Mouse (Mus musculus): Measurements from ENCODE around the gene Rnf157.

Rnf157 gene

GRCm38 (mm10) chr11:116421102-116421501 lies 8.3 kb upstream of the Rnf157 start:
- in situ Hi-C loops (cut with MboI, MseI): loop anchor here (25.0 kb wide), 3 partner anchors 784 to 1816 kb away; partner anchors contain the start of genes Armc7, Cyth1, Nt5c and Slc25a19

DNA sequence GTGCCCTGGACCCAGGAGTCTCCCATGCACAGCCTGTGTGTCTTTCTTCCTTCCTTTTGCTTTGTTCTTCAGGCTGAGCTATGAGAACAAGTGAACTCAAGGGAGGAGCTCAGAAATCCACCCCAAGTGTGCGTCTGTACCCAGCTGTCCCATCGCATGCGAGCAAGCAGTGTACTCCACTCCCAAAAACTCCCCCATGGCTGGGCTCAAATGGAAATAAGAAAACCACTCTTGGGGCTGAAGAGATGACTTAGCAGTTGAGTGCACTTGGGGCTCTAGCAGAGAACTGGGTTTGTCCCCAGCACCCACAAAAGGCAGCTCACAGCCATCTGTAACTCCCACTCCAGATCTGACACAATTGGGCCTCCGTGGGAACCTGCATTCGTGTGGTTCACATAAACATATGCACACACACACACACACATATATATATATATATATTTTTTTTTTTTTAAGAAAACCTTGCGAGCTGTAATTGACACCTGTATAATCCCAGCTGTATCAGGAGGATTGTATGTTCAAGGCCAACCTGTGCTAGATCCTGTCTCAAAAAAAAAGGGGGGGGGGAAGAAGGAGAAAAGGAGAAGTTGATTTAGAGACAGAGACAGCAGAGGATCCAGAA lies 6.1 kb upstream of the Rnf157 start:
- in situ Hi-C loops (cut with MboI, MseI): loop anchor here (25.0 kb wide), 3 partner anchors 782 to 1818 kb away; partner anchors contain the start of genes Armc7, Cyth1, Nt5c and Slc25a19

DNA sequence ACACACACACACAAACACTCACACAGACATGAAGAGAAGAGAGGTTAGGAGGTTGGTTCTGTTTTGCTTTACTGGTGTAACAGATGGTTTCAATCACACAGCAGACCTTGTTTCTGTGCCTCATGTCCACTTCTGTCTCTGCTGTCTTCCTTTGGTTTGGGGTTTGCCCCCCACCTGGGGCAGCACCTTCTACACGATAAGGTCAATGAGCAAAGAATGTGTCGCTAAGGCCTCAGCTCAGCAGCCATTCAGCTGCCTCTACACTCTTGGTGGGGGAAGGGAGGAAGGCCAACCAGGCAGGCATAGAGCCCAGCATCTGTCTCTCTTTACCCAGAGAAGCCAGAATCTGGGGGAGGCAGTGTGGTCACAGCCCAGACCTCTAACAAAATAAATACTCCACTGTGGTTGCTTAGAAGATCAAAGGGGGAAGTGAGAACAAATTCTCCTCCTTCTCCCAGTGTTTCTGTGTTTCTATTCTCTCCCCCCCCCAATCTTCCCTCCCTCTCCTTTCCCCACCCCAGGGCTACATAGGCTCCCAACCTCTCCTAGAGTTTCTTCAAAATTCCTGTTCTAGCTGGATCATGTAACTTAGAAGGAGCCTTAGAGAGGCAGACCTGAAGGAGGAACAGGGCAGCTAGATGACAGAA lies 5.5 kb upstream of the Rnf157 start:
- in situ Hi-C loops (cut with MboI, MseI): loop anchor here (25.0 kb wide), 3 partner anchors 781 to 1819 kb away; partner anchors contain the start of genes Armc7, Cyth1, Nt5c and Slc25a19

DNA sequence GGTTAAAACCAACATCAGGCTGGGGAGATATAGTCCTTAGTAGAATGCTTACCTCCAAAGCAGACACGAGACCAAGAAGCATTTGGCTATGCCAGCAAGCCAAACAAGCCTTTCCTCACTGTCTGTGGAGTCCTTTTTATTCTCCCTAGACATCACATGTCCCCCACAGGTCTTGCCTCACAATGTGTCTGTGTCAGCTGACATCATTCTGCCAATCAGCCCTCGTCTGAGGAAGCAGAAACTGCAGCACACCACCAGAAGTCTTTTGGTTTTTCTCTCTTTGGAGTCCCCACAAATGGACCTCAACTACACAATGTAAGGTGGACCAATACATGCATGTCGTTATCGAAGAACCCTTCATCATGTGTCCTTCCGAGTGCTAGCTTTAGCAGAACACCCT lies 4.2 kb upstream of the Rnf157 start:
- in situ Hi-C loops (cut with MboI, MseI): loop anchor here (25.0 kb wide), 3 partner anchors 780 to 1820 kb away; partner anchors contain the start of genes Armc7, Cyth1, Nt5c and Slc25a19

GRCm38 (mm10) chr11:116416196-116416943 lies 3.5 kb upstream of the Rnf157 start:
- in situ Hi-C loops (cut with MboI, MseI): loop anchor here (25.0 kb wide), 3 partner anchors 779 to 1821 kb away; partner anchors contain the start of genes Armc7, Cyth1, Nt5c and Slc25a19

DNA sequence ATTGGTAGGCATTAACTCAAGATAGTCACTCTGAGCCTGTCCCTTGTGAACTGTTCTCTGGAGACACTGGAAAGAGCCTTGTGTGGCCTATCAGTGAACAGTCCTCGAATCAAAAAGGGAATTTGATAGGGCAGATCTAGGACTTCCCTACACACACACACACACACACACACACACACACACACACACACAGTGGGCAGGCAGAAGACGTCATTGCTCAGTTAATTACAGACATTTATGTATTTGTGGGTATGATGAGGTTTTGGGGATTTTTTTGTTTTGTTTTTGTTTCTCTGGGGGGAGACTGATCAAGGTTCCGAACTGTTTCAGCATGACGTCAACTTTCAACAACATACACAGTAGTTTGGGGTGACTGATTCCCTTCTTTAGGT lies 795 bp upstream of the Rnf157 start:
- in situ Hi-C loops (cut with MboI, MseI): loop anchor here (25.0 kb wide), 3 partner anchors 776 to 1824 kb away; partner anchors contain the start of genes Armc7, Cyth1, Nt5c and Slc25a19

DNA sequence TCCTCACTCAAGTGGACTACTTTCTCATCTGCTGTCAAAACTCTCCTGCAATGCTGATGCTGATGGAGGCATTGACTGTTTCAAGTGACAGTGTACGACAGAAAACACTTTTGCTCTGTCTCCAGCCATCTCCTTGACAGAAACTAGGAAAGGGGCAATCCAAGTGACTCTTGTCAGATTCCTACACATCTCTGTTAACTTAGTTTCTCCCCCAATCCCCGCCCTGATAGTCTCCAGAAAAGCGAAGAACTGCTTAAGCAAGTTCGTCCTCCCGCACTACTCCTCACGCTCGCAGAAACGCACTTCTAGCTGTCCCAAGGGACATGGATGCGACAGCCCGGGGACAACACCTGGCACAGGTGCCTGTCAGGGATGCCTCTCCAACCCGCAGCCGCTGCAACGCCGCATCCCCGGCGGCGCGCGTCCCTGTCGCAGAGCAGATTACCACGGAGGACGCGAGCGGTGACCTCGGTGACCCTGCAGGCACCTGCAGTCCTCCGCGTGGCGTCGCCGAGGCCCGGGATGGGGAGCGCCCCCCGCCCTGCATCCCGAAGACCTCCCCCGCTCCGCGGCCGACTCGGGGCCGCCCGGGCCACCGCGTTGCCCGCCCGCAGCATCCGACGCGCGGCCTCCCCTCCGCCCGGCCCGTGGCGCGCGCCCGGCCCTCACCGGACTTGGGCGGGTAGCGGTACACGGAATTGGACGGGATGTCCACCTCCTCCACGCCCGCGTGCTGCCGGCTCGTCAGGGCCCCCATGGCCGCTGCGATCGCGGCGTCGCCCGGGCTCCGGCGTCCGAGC lies 604 bp downstream of the Rnf157 start:
- in situ Hi-C loops (cut with MboI, MseI): loop anchor here (25.0 kb wide), 3 partner anchors 775 to 1825 kb away; partner anchors contain the start of genes Armc7, Cyth1, Nt5c and Slc25a19

DNA sequence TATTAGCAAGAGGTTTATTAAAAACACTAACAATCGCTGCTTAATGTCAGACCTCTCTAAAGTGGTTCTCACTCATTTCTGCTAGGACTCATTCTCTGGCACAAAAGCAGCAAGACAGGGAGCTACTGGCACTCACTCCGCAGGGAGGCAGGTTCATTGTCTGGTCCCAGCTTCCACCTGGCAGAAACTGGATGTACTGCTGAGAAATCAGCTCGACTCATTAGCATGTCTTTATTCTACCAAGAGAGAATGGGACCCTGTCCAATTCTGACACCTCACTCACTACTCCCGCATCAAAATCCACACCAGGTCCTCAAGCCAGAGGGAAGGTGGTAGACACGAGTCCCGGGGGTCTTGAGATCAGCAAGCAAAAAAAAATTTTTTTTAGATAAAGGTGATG lies 1.2 kb downstream of the Rnf157 start:
- in situ Hi-C loops (cut with MboI, MseI): loop anchor here (25.0 kb wide), 3 partner anchors 774 to 1826 kb away; partner anchors contain the start of genes Armc7, Cyth1, Nt5c and Slc25a19

GRCm38 (mm10) chr11:116410415-116410814 lies 2.4 kb downstream of the Rnf157 start:
- in situ Hi-C loops (cut with MboI, MseI): loop anchor here (25.0 kb wide), 3 partner anchors 773 to 1827 kb away; partner anchors contain the start of genes Armc7, Cyth1, Nt5c and Slc25a19

GRCm38 (mm10) chr11:116409008-116409407 lies 3.8 kb downstream of the Rnf157 start:
- in situ Hi-C loops (cut with MboI, MseI): loop anchor here (25.0 kb wide), 3 partner anchors 772 to 1828 kb away; partner anchors contain the start of genes Armc7, Cyth1, Nt5c and Slc25a19

DNA sequence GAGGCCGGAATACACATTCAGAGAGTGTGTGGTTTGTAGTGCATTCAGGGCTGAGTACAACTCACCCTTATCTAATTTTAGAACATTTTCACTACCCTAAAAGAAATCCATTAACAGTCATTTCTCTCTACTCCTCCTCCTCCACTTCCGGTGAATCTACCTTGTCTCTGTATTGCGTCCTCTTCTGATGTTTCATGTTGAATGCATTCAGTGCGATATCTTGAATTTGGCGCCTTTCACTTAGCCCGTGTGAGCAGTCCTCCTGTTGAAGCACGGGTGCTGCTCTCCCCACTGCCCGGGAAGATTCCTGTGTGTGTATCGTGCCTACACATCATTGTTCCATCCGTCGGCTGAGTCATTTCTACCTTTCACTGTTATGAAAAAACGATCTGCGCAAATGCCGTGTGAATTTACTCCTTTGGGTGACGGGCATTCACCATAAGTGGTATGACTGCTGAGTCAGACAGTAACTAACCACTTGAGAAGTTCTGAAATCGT lies 6.6 kb downstream of the Rnf157 start:
- in situ Hi-C loops (cut with MboI, MseI): loop anchor here (25.0 kb wide), 3 partner anchors 769 to 1831 kb away; partner anchors contain the start of genes Armc7, Cyth1, Nt5c and Slc25a19

DNA sequence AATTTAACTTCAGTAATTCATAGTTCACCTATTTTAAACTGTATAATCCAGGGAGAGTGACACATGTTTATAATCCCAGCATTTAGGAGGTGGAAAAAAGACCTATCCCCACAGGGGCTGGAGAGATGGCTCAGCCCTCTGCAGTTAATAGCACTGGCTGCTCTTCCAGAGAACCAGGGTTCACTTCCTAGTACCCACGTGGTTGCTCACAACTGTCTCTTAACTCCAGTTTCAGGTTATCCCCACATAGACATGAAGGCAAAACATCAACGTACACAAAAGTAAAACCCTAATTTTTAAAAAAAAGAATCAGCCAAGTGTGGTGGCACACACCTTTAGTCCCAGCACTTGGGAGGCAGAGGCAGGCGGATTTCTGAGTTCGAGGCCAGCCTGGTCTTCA lies 7.2 kb downstream of the Rnf157 start:
- in situ Hi-C loops (cut with MboI, MseI): loop anchor here (25.0 kb wide), 3 partner anchors 768 to 1832 kb away; partner anchors contain the start of genes Armc7, Cyth1, Nt5c and Slc25a19

DNA sequence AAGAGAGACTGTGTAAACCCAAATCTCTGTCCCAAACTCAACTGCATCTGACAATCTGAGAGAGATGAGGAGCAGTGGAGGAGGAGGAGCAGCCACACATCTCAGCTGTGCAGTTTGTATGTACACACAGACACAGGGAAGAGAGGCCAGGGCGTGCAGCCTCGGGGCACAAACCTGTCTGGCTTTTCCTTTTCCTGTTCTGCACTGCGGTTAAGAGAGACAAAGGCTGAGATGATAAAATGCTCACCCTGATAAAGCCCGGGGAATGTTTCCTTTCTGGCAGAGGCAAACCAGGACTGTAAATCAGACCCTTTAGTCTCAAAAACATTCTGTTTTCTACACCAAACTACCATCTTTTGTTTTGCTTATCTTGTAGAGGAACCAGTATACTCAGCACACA lies 12.3 kb downstream of the Rnf157 start:
- in situ Hi-C loops (cut with MboI, MseI): loop anchor here (25.0 kb wide), 3 partner anchors 763 to 1837 kb away; partner anchors contain the start of genes Armc7, Cyth1, Nt5c and Slc25a19

DNA sequence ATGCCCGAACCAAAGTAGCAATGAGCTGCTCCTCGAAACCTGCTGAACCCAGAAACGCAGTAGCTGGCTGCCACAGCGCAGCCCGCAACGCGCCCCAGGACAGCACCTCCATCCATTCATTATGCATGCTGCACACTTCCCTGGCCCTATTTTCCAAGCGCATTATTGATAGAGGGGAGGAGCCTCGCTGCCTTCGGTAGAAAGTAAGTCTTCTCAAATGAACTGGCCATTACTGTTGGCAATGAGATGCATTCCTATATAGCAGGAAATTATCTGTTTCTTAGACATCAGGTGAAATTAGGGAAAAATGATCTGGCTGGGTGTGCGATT lies 14.5 kb downstream of the Rnf157 start:
- in situ Hi-C loops (cut with MboI, MseI): loop anchor here (5.0 to 25.0 kb wide), 3 partner anchors 44 to 1414 kb away; partner anchors contain the start of genes Gm20708 and Syngr2

GRCm38 (mm10) chr11:116397517-116398347 lies 15.1 kb downstream of the Rnf157 start:
- in situ Hi-C loops (cut with MboI, MseI): loop anchor here (5.0 to 25.0 kb wide), 3 partner anchors 45 to 1415 kb away; partner anchors contain the start of genes Gm20708 and Syngr2

- in situ Hi-C loops (cut with MboI, MseI): loop anchor here (5.0 to 25.0 kb wide), 3 partner anchors 45 to 1415 kb away; partner anchors contain the start of genes Gm20708 and Syngr2
Observed at GRCm38 (mm10) chr11:116396934-116397330, 15.9 kb downstream of the Rnf157 start.

DNA sequence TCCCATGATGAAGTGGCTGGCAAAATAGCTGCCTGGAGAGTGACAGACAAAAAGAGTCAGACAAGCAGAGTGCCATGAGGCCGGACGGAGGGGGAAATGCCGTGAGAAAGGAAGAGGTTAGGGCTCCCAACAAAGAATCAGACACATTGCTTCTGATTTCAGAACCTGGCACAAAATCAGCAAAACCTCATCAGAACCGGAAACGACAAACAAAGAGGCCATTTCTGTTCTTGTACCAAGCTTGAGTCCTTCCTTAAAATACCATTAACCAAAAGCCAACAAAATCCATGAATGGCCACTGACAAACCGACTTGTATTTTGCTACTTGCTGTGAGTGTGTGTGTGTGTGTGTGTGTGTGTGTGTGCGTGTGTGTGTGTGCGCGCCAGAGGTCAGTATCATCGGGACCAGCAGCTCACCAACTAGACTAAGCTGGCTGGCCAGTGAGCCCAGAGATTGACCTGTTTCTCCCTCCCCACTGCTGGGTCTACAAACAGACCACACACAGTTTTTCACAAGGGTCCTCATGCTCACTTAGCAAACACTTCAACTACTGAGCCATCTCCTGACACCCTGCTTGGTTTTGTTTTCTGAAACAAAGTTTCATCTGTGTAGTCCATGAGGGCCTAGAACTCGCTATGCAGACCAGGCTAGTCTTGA lies 16.4 kb downstream of the Rnf157 start:
- in situ Hi-C loops (cut with MboI, MseI): loop anchor here (5.0 to 25.0 kb wide), 3 partner anchors 46 to 1416 kb away; partner anchors contain the start of genes Gm20708 and Syngr2

- in situ Hi-C loops (cut with MboI, MseI): loop anchor here (5.0 to 25.0 kb wide), 3 partner anchors 48 to 1418 kb away; partner anchors contain the start of genes Gm20708 and Syngr2
Observed at GRCm38 (mm10) chr11:116394769-116395168, 18.1 kb downstream of the Rnf157 start.

Measured in T-helper 2 cell (primary cell).